Mouse (Mus musculus): ENCODE data around the gene Atp6v1c2.

DNA sequence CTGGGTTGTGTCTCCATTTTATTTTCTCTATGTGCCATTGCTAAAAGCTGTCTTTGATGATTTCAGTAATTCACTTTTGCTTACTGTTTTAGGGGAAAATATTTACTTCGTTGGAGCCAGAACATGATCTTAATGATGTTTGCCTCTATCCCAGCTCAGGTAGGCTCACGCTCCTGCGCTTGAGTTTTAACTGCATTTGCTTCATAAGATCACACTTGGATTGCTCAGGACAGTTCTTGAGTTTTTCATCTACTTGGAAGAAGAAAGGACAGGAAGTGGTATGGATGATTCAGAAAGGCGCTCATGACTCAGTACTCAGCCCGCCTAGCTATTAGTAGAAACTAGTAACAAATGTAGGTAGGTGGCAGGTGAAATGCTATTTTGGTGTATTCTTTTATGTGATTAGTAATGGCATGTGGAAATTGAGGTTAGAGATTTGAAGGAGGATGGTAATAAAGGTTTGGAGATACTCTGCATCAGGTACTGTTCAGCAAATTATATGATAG lies 44.4 kb upstream of the Atp6v1c2 start:
- TF ChIP-seq CTCF (IDR thresholded peaks at IDR 0.05; ENCODE audit: borderline replicate concordance, control insufficient read depth, extremely low read depth, insufficient read depth, low read length, poor library complexity) = no peak
- no peak for TF ChIP-seq POLR2A (IDR thresholded peaks at IDR 0.05; ENCODE audit: control insufficient read depth, extremely low read depth, insufficient read depth, low read length, poor library complexity)
